Mouse (Mus musculus): ENCODE measurements around the gene Ppp1r37. TPM values are rescaled to one million over a fixed set of nuclear protein-coding genes. Genes with fewer than 3 reads are reported as not detected.

Ppp1r37 gene
- polyA plus RNA-seq, 1 experiment from 2014 or later: 12.9 TPM

DNA sequence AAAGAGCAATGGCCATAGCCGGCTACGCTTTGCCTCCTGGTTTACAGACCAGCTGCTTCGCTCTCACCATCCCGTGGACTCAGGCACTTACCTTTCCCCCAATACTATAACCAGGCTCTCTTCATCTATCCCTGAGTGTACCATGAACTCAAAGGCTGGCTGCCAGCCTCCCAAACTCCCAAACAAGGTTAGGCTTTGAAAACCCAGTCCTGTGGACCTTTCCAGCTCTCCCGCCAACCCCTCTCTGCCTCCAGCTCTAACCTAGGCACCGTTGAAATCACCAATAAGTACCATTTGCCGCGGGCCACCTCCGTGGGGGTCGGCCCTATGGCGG, 1.5 kb downstream of the Ppp1r37 start:
- Histone ChIP-seq H3K4me2 (replicated peaks) (peak overlapping the region; percentile 97), H3K27me3 (ENCODE audit: control insufficient read depth, insufficient read depth, low read length) (no peaks in the 10 kb centered on the region), H3K36me3 (replicated peaks; ENCODE audit: control insufficient read depth, insufficient read depth) (peaks cover 17% of the 10 kb centered on the region), H3K4me3 (replicated peaks; ENCODE audit: low read length) (peak overlapping the region; percentile 99), H3K4me1 (replicated peaks; ENCODE audit: control insufficient read depth, insufficient read depth, low read length) (peaks cover 36% of the 10 kb centered on the region), H3K27ac (peak overlapping the region; percentile 98), H3K9ac (peak overlapping the region; percentile 96), H3K9me3 (ENCODE audit: control insufficient read depth, low read length) (no peaks in the 10 kb centered on the region)
- ATAC-seq (ENCODE audit: low FRiP score) (no peak), DNase-seq (ENCODE audit: low spot score) (no peak)
- 1% methylated on average over 11 of the region's 11 CpGs for WGBS

DNA sequence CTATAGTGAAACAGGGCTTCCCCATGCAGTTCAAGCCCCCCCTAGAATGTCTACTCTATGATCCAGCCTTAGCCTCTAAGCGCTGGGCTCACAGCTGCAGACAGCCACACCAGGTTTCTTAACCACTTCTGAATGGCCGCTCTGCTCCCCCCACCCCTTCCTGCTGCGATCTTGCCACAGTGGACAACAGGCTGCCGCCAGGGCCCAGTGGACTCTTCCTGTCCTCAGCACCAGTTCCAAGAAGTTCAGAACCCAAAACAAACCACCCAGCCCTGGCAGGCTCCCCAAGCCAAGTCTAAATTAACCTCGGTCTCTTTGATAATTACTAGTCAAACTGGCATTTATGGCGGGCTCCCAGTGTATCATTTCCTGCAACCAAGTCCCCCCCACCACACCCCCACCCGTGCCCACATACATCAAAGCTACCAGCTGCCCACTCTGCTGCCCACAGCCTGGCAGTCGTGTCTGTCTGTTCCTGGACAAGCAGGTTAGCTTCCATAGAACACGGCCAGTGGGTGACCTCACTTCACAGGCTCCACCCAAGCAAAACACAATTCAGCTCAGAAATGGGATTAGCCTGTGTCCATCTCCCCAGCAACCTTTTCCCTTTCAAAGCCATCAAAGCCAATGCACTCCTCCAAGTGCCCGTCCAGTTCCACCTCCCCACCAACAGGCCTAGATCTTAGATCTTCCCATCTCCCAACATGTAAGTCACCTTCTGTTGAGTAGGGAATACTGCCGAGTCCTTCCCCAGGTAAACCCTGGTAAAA, 2.2 kb downstream of the Ppp1r37 start:
- no peak for ATAC-seq (ENCODE audit: low FRiP score)
- peak overlapping the region; percentile 97 for H3K4me2 ChIP-seq (replicated peaks)
- H3K4me3 ChIP-seq (replicated peaks; ENCODE audit: low read length): peak overlapping the region; percentile 99
- no peak for DNase-seq (ENCODE audit: low spot score)
- no peaks in the 10 kb centered on the region for H3K9me3 ChIP-seq (ENCODE audit: control insufficient read depth, low read length)
- peak overlapping the region; percentile 98; the same call in 1 of the 2 replicates for H3K27ac ChIP-seq
- 32% methylated on average over 11 of the region's 11 CpGs for WGBS
- peaks cover 19% of the 10 kb centered on the region for H3K36me3 ChIP-seq (replicated peaks; ENCODE audit: control insufficient read depth, insufficient read depth)
- H3K9ac ChIP-seq: peak overlapping the region; percentile 96
- H3K4me1 ChIP-seq (replicated peaks; ENCODE audit: control insufficient read depth, insufficient read depth, low read length): peaks cover 36% of the 10 kb centered on the region
- H3K27me3 ChIP-seq (ENCODE audit: control insufficient read depth, insufficient read depth, low read length): no peaks in the 10 kb centered on the region

DNA sequence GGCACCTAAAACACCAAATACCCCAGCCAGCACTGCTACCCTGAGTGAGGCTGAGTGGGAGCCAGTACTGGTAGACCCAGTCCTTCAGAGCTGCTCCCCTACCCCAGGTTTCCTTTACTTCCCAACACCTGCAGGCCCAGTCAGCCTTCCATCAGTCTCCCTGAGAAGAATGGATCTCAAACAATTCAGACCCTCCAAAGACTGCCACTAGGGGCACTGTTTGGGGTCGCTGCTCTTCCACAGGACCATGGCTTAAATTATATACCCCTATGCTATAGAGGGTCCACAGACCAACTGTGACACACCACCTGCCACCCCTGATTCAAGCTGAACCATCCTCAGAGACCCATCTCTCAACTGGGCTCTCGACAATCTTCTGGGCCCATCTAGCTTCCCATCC, 3.9 kb downstream of the Ppp1r37 start:
- Histone ChIP-seq H3K4me3 (replicated peaks; ENCODE audit: low read length) (0 out of 2 replicates have a peak overlapping the region, but pooled peaks have one; percentile 5), H3K4me2 (replicated peaks) (peak overlapping the region; percentile 97), H3K36me3 (replicated peaks; ENCODE audit: control insufficient read depth, insufficient read depth) (peaks cover 12% of the 10 kb centered on the region; the same call in 1 of the 2 replicates), H3K27me3 (ENCODE audit: control insufficient read depth, insufficient read depth, low read length) (no peaks in the 10 kb centered on the region), H3K9me3 (ENCODE audit: control insufficient read depth, low read length) (no peaks in the 10 kb centered on the region), H3K9ac (peak overlapping the region; percentile 8; the same call in 1 of the 2 replicates), H3K27ac (no peak overlapping the region), H3K4me1 (replicated peaks; ENCODE audit: control insufficient read depth, insufficient read depth, low read length) (peaks cover 36% of the 10 kb centered on the region)
- DNase-seq (ENCODE audit: low spot score): peak; percentile 47
- WGBS: 30% methylated on average over 2 of the region's 2 CpGs
- ATAC-seq (ENCODE audit: low FRiP score): no peak

DNA sequence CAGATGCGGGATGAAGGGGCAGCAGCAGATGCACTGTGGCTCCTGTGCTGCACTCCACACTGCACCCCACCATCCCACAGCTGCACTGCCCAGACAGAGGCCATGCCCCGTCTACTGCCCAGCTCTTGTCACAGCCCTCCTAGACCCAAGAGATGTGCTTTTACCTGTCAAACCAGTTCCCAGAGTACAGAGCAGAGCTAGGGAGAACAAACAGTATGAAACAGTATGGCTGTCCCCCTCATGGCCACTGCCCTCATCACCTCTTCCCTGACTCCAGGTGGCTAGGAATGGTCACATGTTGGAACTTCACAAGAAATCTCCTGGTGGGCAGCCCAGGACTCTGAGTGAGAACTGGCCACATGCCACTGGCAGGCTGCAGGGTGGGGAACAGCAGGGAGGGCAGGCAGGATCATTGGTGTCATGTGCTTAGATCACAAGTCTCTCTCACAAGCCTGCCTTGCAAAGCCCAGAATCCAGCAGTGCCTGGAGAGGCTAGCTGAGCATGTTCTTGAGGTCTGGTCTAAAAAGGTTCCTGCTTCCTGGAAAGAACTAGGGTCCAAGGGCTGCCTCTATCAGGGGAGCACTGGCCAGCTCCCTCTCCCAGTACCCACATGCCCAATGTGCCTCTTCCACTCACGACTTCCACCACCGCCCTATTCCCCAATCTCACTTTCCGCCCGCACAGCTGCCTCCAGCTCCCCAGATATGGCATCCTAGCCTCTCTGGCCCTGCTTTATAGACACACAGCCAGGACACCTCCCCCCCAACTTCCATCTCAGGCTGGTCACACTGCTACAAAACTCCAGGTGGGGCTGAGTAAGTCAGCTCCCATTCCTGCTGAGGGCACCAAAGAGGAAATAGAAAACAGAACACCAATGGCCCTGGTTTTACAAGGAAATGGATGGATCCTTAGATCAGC, 4.6 kb downstream of the Ppp1r37 start:
- Histone ChIP-seq H3K4me1 (replicated peaks; ENCODE audit: control insufficient read depth, insufficient read depth, low read length) (peaks cover 33% of the 10 kb centered on the region), H3K9me3 (ENCODE audit: control insufficient read depth, low read length) (no peaks in the 10 kb centered on the region), H3K9ac (peak overlapping the region; percentile 8; the same call in 1 of the 2 replicates), H3K4me2 (replicated peaks) (peak overlapping the region; percentile 97), H3K27ac (no peak overlapping the region), H3K27me3 (ENCODE audit: control insufficient read depth, insufficient read depth, low read length) (no peaks in the 10 kb centered on the region), H3K4me3 (replicated peaks; ENCODE audit: low read length) (0 out of 2 replicates have a peak overlapping the region, but pooled peaks have one; percentile 5), H3K36me3 (replicated peaks; ENCODE audit: control insufficient read depth, insufficient read depth) (0 out of 2 replicates have a peak, but pooled peaks cover 14% of the 10 kb centered on the region)
- WGBS: 96% methylated on average over 6 of the region's 6 CpGs
- no peak for ATAC-seq (ENCODE audit: low FRiP score)
- DNase-seq (ENCODE audit: low spot score): no peak

DNA sequence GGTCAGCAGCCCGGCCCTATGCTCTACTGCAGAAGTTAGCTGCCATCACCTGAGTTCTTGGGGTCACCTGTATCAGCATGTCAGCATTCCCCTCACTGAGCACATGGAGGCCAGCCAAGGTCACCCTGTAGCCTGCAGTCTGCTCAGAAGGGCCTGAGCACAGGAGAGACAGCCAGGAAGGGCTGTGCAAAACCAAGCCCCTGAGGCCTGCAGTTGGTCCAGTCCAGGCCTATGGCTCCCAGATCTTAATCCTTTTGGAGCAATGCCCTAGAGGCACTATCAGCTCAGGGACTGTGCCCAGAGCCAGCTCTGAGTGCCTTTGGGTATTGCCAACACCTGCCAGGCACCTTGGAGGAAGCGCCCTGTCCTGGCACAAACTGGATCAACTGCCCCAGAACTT, 5.8 kb downstream of the Ppp1r37 start:
- H3K9me3 ChIP-seq (ENCODE audit: control insufficient read depth, low read length): no peaks in the 10 kb centered on the region
- no peak overlapping the region for H3K4me3 ChIP-seq (replicated peaks; ENCODE audit: low read length)
- ATAC-seq (ENCODE audit: low FRiP score) (no peak), DNase-seq (ENCODE audit: low spot score) (no peak)
- H3K36me3 ChIP-seq (replicated peaks; ENCODE audit: control insufficient read depth, insufficient read depth): peaks cover 22% of the 10 kb centered on the region; the same call in 1 of the 2 replicates
- H3K4me2 ChIP-seq (replicated peaks): no peak overlapping the region
- no peak overlapping the region for H3K27ac ChIP-seq
- no peak overlapping the region for H3K9ac ChIP-seq
- 96% methylated on average over 2 of the region's 2 CpGs for WGBS
- peaks cover 29% of the 10 kb centered on the region for H3K4me1 ChIP-seq (replicated peaks; ENCODE audit: control insufficient read depth, insufficient read depth, low read length)
- no peaks in the 10 kb centered on the region for H3K27me3 ChIP-seq (ENCODE audit: control insufficient read depth, insufficient read depth, low read length)

DNA sequence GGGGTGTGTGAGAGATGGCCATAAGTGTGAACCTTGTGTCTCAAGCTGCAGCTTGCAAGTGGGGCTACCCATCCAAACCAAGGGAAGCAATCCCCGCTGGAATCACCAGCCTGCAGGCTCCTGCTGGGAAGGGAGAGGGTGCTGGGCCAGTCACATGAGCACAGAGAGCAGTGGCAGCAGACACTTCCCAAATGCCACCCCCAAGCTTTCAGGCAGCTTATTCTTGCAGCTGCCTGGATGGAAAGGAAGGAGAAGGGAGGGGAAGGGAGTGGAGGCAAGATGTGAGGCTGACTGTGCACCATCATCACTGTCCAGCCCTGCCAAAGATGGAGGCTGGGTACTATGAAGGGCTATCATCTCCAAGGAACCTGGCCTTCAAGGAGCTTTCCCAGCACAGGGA, 8.7 kb downstream of the Ppp1r37 start:
- H3K36me3 ChIP-seq (replicated peaks; ENCODE audit: control insufficient read depth, insufficient read depth): peaks cover 22% of the 10 kb centered on the region; the same call in 1 of the 2 replicates
- peaks cover 7% of the 10 kb centered on the region for H3K4me1 ChIP-seq (replicated peaks; ENCODE audit: control insufficient read depth, insufficient read depth, low read length)
- WGBS: 87% methylated on average over 1 of the region's 1 CpGs
- DNase-seq (ENCODE audit: low spot score): no peak
- no peak overlapping the region for H3K4me2 ChIP-seq (replicated peaks)
- no peak for ATAC-seq (ENCODE audit: low FRiP score)
- no peak overlapping the region for H3K4me3 ChIP-seq (replicated peaks; ENCODE audit: low read length)
- H3K9me3 ChIP-seq (ENCODE audit: control insufficient read depth, low read length): no peaks in the 10 kb centered on the region
- H3K9ac ChIP-seq: 0 out of 2 replicates have a peak overlapping the region, but pooled peaks have one; percentile 1
- H3K27ac ChIP-seq: no peak overlapping the region
- no peaks in the 10 kb centered on the region for H3K27me3 ChIP-seq (ENCODE audit: control insufficient read depth, insufficient read depth, low read length)

DNA sequence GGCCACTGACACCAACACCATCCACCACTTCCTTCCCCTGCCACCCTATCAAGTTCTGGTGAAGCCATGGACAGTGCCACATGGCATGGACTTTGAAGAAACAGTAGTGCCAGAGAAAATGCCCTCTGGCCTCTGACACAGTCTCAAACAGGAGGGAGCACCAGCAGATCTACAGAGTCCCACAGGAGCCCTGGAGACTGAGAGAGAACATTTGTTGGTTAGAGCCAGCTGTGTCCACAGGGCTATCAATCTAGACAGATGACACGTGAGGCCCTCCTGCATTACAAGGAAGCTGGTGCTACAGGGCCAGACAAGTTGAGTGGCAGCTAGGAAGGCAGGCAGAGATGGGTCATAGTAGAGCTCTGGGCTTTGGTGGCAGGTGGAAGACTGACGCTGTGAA, 10.4 kb downstream of the Ppp1r37 start:
- 47% methylated on average over 2 of the region's 2 CpGs for WGBS

DNA sequence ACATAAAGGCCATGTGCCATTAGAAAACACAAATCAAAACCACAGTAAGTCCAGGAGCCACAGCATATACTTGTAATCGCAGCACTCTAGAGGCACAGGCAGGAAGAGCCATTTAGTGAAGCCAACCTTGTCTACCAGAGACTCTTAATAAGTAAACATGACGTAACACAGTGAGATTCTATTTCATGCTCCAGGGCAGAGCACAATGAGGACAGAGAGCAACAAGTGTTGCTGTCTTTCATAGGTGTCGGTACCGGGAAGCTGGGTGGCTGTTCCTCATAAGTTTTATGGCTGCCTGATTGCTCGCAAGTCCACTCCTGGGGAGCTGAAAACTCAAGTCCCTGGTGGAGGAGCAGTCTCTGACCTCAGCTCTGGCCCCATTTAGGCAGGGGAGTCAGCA, 11.2 kb downstream of the Ppp1r37 start:
- DNase-seq (ENCODE audit: low spot score) (no peak), ATAC-seq (ENCODE audit: low FRiP score) (no peak)
- Histone ChIP-seq H3K9me3 (ENCODE audit: control insufficient read depth, low read length) (no peaks in the 10 kb centered on the region), H3K9ac (no peak overlapping the region), H3K4me2 (replicated peaks) (no peak overlapping the region), H3K27me3 (ENCODE audit: control insufficient read depth, insufficient read depth, low read length) (no peaks in the 10 kb centered on the region), H3K4me1 (replicated peaks; ENCODE audit: control insufficient read depth, insufficient read depth, low read length) (no peaks in the 10 kb centered on the region), H3K36me3 (replicated peaks; ENCODE audit: control insufficient read depth, insufficient read depth) (peaks cover 22% of the 10 kb centered on the region; the same call in 1 of the 2 replicates), H3K4me3 (replicated peaks; ENCODE audit: low read length) (no peak overlapping the region), H3K27ac (no peak overlapping the region)
- 86% methylated on average over 5 of the region's 5 CpGs for WGBS

More for the DNA sequence above, 10.4 kb downstream of the Ppp1r37 start:
- Histone ChIP-seq H3K4me1 (replicated peaks; ENCODE audit: control insufficient read depth, insufficient read depth, low read length) (no peaks in the 10 kb centered on the region), H3K4me3 (replicated peaks; ENCODE audit: low read length) (no peak overlapping the region), H3K36me3 (replicated peaks; ENCODE audit: control insufficient read depth, insufficient read depth) (peaks cover 22% of the 10 kb centered on the region; the same call in 1 of the 2 replicates), H3K4me2 (replicated peaks) (no peak overlapping the region), H3K9ac (no peak overlapping the region), H3K27ac (no peak overlapping the region), H3K27me3 (ENCODE audit: control insufficient read depth, insufficient read depth, low read length) (no peaks in the 10 kb centered on the region), H3K9me3 (ENCODE audit: control insufficient read depth, low read length) (no peaks in the 10 kb centered on the region)
- DNase-seq (ENCODE audit: low spot score) (no peak), ATAC-seq (ENCODE audit: low FRiP score) (no peak)

DNA sequence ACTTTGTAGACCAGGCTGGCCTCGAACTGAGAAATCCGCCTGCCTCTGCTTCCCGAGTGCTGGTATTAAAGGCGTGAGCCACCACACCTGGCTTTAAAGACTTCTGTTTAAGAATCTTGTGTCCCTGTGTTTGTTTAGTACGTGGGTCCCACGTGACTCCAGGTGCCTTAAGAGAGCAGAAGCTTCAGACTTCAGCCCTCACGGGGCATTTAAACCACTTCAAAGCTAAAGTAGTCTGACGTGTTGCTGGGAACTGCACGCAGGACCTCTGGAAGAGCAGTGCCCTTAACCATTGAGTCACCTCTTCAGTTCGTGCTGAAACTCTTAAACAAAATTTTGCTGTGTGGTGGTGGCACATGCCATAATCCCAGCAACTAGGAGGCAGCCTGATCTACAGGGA, 13.5 kb downstream of the Ppp1r37 start:
- Histone ChIP-seq H3K9me3 (ENCODE audit: control insufficient read depth, low read length) (no peaks in the 10 kb centered on the region), H3K27me3 (ENCODE audit: control insufficient read depth, insufficient read depth, low read length) (no peaks in the 10 kb centered on the region), H3K4me2 (replicated peaks) (no peak overlapping the region), H3K36me3 (replicated peaks; ENCODE audit: control insufficient read depth, insufficient read depth) (peaks cover 14% of the 10 kb centered on the region; the same call in 1 of the 2 replicates), H3K9ac (no peak overlapping the region), H3K4me1 (replicated peaks; ENCODE audit: control insufficient read depth, insufficient read depth, low read length) (no peaks in the 10 kb centered on the region), H3K4me3 (replicated peaks; ENCODE audit: low read length) (no peak overlapping the region), H3K27ac (no peak overlapping the region)
- DNase-seq (ENCODE audit: low spot score): no peak
- WGBS: 94% methylated on average over 10 of the region's 10 CpGs
- ATAC-seq (ENCODE audit: low FRiP score): no peak
